Mouse (Mus musculus) activated CD4-positive, CD25-positive, alpha-beta regulatory T cell (primary cell): ENCODE measurements around the gene Gm10226. TPM values are rescaled to one million over a fixed set of nuclear protein-coding genes. Genes with fewer than 3 reads are reported as not detected.

Experiments
- polyA plus RNA-seq, 2 experiments: library from polyadenylated mRNA; unstranded; fragments of 100-300 nt; shearing (Covaris generic); gene quantifications; one replicate each; pipeline ENCODE4 v1.2.1; 2017

Gene Gm10226
- polyA plus RNA-seq, result 10 to 100 TPM; 10.7 to 13.6 TPM

DNA sequence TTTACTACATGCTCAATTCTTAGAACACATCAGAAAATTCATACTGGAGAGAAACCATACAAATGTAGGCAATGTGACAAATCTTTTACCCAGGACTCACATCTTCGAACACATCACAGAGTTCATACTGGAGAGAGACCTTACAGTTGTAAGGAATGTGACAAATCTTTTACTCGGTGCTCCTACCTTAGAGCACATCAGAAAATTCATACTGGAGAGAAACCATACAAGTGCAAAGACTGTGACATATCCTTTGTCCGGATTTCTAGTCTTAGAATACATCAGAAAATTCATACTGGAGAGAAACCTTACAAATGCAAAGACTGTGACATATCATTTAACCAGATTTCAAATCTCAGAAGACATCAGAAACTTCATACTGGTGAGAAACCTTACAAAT lies at the start of gene Gm10226:
Gene Gm10226 (plus strand): TSS at position 301 of the 400 bp plus-strand sequence.

GRCm38 (mm10) chr17:21650364-21650907 lies 41.2 kb upstream of the Gm10226 start, which contains the start of gene Zfp983:
Gene Zfp983, plus strand, starts transcription at chr17:21650624.

DNA sequence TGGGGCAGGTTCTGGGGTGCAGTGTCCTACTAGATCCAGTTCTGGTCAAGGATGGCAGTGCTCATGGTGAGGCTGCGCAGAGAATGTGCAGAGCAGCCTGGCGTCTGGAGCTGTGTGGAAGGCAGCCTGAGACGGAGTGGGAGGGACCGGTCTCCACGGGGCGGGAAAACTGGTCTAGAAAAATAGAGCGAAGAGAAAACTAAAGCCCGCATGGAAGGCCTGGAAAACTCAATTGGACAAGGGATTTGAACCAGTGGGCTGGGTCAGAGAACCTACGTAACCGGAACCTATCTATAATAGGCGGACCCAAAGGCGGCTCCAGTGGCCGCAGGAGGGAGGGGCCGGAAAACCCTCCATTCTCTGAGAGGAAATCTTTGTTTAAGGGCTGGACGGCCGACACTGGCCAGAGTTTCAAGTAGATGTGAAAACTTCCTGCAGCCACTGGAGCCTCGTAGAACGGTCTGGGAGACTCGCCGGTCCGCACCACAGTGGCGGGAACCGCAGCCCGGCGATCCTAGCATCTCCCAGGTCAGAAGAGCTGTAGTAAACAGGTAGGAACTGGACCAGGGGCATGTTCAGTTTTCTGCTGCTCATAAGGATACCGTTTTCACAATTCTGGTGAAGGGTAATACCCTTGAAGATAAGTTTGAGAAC lies 15.8 kb downstream of the Gm10226 start, which contains the start of gene Zfp760:
Gene Zfp760 (plus strand): TSS at position 399 of the 654 bp plus-strand sequence.

GRCm38 (mm10) chr17:21730495-21730894 lies 38.8 kb downstream of the Gm10226 start, which contains the start of gene Zfp229:
Gene Zfp229, plus strand, starts transcription at chr17:21730795.

Other genes starting within 250 kb of the Gm10226 start
- 10 to 100 TPM; 31.9 to 34.3 TPM for gene Zfp51, start 241.5 kb upstream of the Gm10226 start, polyA plus RNA-seq
- gene Zfp53, start 202.9 kb upstream of the Gm10226 start, polyA plus RNA-seq, result 10 to 100 TPM; 61.3 to 66.0 TPM
- 10 to 100 TPM; 14.6 to 24.7 TPM for gene Zfp52, start 156.3 kb upstream of the Gm10226 start, polyA plus RNA-seq
- 1 to 10 TPM; 2.8 to 5.3 TPM for gene Zfp948, start 124.9 kb upstream of the Gm10226 start, polyA plus RNA-seq
- gene Zfp983, start 41.2 kb upstream of the Gm10226 start, polyA plus RNA-seq, result 10 to 100 TPM in 1 of 2 experiments, 1 to 10 TPM in 1; 5.0 to 11.2 TPM
- 1 to 10 TPM; 2.8 to 6.4 TPM for gene Zfp760, start 15.9 kb downstream of the Gm10226 start, polyA plus RNA-seq
- gene Zfp229, start 38.9 kb downstream of the Gm10226 start, polyA plus RNA-seq, result under 1 TPM in 1 of 2 experiments, not detected in 1; 0.31 TPM
- under 1 TPM; 0.11 to 0.35 TPM for gene Zfp820, start 153.9 kb downstream of the Gm10226 start, polyA plus RNA-seq
- gene Zfp995, start 218.1 kb downstream of the Gm10226 start, polyA plus RNA-seq, result 10 to 100 TPM; 14.0 to 17.3 TPM